Mouse (Mus musculus) adrenal gland, postnatal 36 days (tissue): ENCODE data around the gene Arhgap18. TPM values are rescaled to one million over a fixed set of nuclear protein-coding genes. Genes with fewer than 3 reads are reported as not detected.

Experiments
- DNase-seq, 2 experiments: peaks; one replicate each; pipeline ENCODE4 v3.0.0; 2021; ENCODE audit warnings: mixed read lengths in 1 of 2
- total RNA-seq, 2 experiments: library from RNA; stranded (reverse); gene quantifications; 2 replicates each; pipeline ENCODE4 v1.2.3; 2021

Arhgap18 gene
- total RNA-seq, 2 experiments from 2014 or later = 28.3 to 41.6 TPM

GRCm38 (mm10) chr10:26776443-26776842 is 23.2 kb downstream of the Arhgap18 start:
- no peak for DNase-seq

- DNase-seq = no peak
Measured at GRCm38 (mm10) chr10:26780581-26780980, 27.4 kb downstream of the Arhgap18 start.

- DNase-seq = no peak
Measured at GRCm38 (mm10) chr10:26789680-26790079, 36.5 kb downstream of the Arhgap18 start.

GRCm38 (mm10) chr10:26791810-26792209 is 38.6 kb downstream of the Arhgap18 start:
- DNase-seq = no peak

- no peak for DNase-seq
Measured at GRCm38 (mm10) chr10:26793013-26793412, 39.8 kb downstream of the Arhgap18 start.

GRCm38 (mm10) chr10:26796432-26797286 is 43.4 kb downstream of the Arhgap18 start:
- no peak for DNase-seq

- no peak for DNase-seq
Measured at GRCm38 (mm10) chr10:26797287-26797672, 44.1 kb downstream of the Arhgap18 start.

GRCm38 (mm10) chr10:26798752-26799411 is 45.7 kb downstream of the Arhgap18 start:
- peak in 1 of 2 experiments; percentile 25 for DNase-seq

- DNase-seq = peak; percentile 77 to 82
Measured at GRCm38 (mm10) chr10:26799562-26800051, 46.4 kb downstream of the Arhgap18 start.

GRCm38 (mm10) chr10:26804351-26804983 is 51.2 kb downstream of the Arhgap18 start:
- no peak for DNase-seq

GRCm38 (mm10) chr10:26805007-26805406 is 51.8 kb downstream of the Arhgap18 start:
- no peak for DNase-seq

GRCm38 (mm10) chr10:26806092-26806491 is 52.9 kb downstream of the Arhgap18 start:
- DNase-seq = no peak

- DNase-seq = no peak
Measured at GRCm38 (mm10) chr10:26810059-26810458, 56.8 kb downstream of the Arhgap18 start.

GRCm38 (mm10) chr10:26810810-26811209 is 57.6 kb downstream of the Arhgap18 start:
- DNase-seq = no peak

GRCm38 (mm10) chr10:26811342-26811741 is 58.1 kb downstream of the Arhgap18 start:
- DNase-seq = no peak

GRCm38 (mm10) chr10:26815646-26816045 is 62.4 kb downstream of the Arhgap18 start:
- no peak for DNase-seq

GRCm38 (mm10) chr10:26820326-26820725 is 67.1 kb downstream of the Arhgap18 start:
- no peak for DNase-seq

- DNase-seq = no peak
Measured at GRCm38 (mm10) chr10:26820936-26821335, 67.7 kb downstream of the Arhgap18 start.

- no peak for DNase-seq
Measured at GRCm38 (mm10) chr10:26823997-26824396, 70.8 kb downstream of the Arhgap18 start.

GRCm38 (mm10) chr10:26825246-26825889 is 72.1 kb downstream of the Arhgap18 start:
- no peak for DNase-seq

GRCm38 (mm10) chr10:26827315-26827714 is 74.1 kb downstream of the Arhgap18 start:
- no peak for DNase-seq
